Mouse (Mus musculus) spleen, adult 10 weeks (tissue): Measurements from ENCODE around the gene Dnmbp. TPM values are rescaled to one million over a fixed set of nuclear protein-coding genes. Genes with fewer than 3 reads are reported as not detected.

Experiments used
- polyA plus RNA-seq: library from polyadenylated mRNA; stranded (reverse); fragments of 350-450 nt; fragmentation: Illumina TruSeq; extraction: RNeasy Lipid Tissue Mini Kit (QIAGEN cat#74804); gene quantifications from one replicate; pipeline ENCODE4 v1.2.3, GENCODE M21; 2015; ENCODE audit warnings: low replicate concordance; ENCODE audit not compliant: insufficient read depth

Dnmbp gene
- 8.8 TPM for polyA plus RNA-seq

DNA sequence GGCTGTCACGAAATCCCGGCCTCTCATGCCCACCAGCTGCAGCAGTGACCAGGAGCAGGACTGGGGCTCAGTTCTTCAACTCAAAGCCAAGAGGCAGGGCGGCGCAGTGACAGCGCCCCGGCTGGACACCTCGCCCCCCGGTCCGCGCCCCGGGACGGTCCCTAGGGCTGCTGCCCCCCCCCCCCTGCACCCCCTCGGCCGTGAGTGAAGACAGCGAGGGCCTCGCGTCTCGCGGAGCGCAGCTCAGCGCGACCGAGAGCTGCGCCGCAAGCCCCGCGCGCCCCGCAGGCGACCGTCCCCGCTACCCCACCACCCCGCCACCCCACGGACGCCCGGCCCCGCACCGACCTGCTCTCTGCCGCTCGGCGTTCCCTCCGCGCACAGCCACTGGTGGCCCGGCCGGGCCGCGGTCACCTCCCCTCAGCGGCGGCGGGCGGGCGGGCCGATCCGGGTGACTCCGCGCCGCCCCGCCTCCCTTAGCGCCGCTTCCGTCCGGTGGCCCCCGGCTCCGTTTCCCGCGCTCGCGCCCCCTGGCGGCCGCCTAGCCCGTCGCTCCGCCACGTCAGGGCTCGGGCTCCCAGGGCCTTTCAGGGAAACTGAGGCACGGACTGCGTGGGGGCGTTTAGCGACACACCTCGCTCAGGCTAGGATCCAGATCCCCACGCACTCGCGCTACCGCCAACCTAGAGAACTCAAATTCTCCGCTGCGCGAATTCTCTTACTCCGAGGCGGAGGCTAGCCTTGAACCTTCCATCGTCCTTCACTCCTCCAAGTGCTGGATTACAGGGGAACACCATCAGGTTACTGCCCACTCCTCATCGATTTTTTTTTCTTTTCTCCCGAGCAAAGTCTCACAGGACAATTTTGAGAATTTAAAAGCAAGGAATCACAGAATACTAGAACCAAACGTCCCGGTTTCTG is at the start of gene Dnmbp:
Gene Dnmbp, minus strand, starts transcription at position 423 of the 921 bp plus-strand sequence.

DNA sequence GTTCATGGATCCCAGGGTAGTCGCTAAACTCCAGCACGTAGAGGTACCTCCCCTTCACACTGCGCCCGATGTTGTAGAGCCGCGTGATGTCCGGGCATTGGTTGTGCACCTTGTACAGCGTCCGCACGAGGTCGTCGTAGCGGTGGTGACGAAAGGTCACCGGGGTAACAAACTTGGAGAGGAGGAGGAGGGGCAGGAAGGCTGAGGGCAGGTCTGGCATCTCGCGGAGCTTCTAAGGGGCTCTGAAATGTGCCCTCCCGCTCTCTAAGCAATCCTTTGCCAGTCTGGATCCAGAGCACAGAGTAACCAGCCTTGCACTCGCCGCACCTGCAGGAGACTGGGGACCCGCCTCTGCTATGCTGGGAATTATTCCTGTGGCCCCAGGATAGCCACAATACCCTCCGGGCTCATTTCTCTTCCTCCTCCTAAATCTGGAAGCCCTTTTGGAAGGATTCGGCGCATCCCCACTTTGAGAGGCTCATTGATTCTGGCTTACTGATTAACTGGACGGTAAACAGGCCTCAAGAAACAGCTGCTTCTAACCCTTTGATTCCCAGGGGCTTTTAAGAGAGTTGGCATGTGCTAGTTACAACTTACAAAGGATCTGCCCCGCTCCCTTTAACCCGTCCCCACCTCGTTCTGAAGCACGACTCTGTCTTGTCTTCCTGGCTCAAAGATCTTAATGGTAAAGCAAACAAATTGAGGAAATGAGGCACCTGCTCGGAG is 46.2 kb upstream of the Dnmbp start, which contains the start of gene Cpn1:
Gene Cpn1, minus strand, starts transcription at position 488 of the 726 bp plus-strand sequence.

Other genes with a start within 250 kb of the Dnmbp start
- 27.6 TPM for gene Cutc, start 187.2 kb downstream of the Dnmbp start, polyA plus RNA-seq
- 14.5 TPM for gene Cox15, start 187.2 kb downstream of the Dnmbp start, polyA plus RNA-seq
- gene Abcc2, start 158.0 kb downstream of the Dnmbp start, polyA plus RNA-seq = 0.06 TPM
- not detected for gene Cpn1, start 46.4 kb upstream of the Dnmbp start, polyA plus RNA-seq
- gene Cyp2c23, start 89.0 kb upstream of the Dnmbp start, polyA plus RNA-seq = not detected
- gene Erlin1, start 129.6 kb upstream of the Dnmbp start, polyA plus RNA-seq = 38.1 TPM
- 173 TPM for gene Chuk, start 167.3 kb upstream of the Dnmbp start, polyA plus RNA-seq
- 39.6 TPM for gene Cwf19l1, start 195.7 kb upstream of the Dnmbp start, polyA plus RNA-seq
- gene Bloc1s2, start 206.3 kb upstream of the Dnmbp start, polyA plus RNA-seq = 179 TPM